Mouse (Mus musculus) megakaryocyte, adult 5-6 weeks (primary cell): ENCODE results near the gene Trabd2b. TPM values are rescaled to one million over a fixed set of nuclear protein-coding genes. Genes with fewer than 3 reads are reported as not detected.

Experiments used
- ATAC-seq: 2 replicates; pipeline ENCODE4 v1.8.0; 2016; ENCODE audit warnings: mild to moderate bottlenecking, inconsistent platforms; ENCODE audit not compliant: poor library complexity, severe bottlenecking
- total RNA-seq, 2 experiments: library from RNA; stranded (forward) in 1 of 2; stranded (reverse) in 1 of 2; fragments of 153-499, 151-499 nt in 1 of 2; fragments of 221-1000, 200-1000 nt in 1 of 2; gene quantifications; 2 replicates each; pipeline versions ENCODE4 v1.2.3 to v1.2.4; 2015 to 2017

The Trabd2b gene
- total RNA-seq, 2 experiments from 2014 or later: under 0.01 TPM; not detected in 1

GRCm38 (mm10) chr4:114438764-114439163 lies 32.2 kb downstream of the Trabd2b start:
- ATAC-seq: no peak

DNA sequence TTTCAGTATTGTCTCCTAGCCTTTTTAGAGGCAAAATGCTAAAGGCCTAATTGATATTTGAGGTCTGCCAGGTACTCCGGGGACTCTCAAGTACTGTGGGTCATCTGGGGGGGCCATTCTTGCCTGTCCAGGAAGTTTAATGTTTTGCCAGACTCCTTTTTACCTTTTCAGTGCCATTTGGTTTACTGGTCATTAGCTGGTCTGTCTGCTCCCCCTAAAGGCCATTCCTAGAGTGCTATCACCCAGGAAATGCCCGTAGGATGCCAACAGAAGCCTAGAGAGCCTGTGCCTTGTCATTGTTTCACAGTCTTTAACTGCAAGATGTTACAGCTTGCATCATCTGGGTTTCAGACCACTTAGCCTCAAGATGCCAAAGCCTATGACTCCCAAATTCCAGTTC lies 35.7 kb downstream of the Trabd2b start:
- no peak for ATAC-seq

DNA sequence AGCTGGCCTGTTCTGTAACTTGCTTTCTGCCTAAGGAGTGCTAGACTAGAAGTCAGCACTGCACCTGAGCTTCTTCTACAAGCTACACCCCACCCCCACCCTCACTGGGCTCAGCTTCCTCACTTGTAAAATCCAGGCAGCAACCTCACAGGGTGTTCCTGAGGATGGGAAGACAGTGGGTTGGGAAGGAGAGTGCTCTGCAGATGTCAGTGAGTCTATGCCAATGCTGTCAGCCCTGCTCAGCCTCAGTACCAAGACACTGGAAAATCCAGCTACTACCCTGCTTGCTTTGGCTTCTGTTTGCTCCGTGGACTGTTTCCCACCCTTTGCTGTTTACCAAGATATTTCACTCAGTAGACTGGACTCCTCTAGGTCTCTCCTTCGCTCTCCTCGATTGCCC lies 36.1 kb downstream of the Trabd2b start:
- no peak for ATAC-seq

DNA sequence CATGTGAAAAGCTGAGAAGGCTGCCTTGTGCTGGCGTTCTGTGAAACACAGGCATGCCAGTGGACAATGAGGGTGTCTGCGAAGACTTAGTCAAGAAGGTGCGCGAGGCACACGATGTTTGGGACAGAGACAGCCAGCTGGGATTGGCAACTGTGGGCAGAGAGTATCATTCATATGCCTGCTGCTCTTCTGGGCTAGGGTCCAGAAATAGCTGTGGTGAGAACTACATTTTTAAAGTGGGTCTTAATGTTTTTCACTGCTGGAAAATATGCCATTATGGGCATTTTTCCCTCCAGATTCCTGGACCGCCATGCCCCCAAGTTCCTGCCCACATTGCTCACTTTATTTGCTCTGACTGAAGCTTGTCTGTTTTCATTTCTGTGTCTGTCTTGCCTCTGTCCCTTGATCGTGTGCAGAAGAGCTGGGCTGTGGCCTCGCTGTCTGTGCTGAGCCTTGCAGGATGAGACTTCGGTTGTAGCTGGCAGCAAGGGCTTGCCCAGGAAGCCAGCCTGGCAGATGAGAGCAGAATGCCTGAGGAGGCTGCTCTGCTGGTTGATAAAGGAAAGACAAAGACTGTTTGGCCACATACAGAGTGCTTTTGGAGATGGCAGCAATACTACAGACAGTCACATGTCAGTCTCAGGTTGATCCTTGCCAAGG lies 42.0 kb downstream of the Trabd2b start:
- no peak for ATAC-seq

- no peak for ATAC-seq
These were observed 46.6 kb downstream of the Trabd2b start for GRCm38 (mm10) chr4:114453101-114453500.

DNA sequence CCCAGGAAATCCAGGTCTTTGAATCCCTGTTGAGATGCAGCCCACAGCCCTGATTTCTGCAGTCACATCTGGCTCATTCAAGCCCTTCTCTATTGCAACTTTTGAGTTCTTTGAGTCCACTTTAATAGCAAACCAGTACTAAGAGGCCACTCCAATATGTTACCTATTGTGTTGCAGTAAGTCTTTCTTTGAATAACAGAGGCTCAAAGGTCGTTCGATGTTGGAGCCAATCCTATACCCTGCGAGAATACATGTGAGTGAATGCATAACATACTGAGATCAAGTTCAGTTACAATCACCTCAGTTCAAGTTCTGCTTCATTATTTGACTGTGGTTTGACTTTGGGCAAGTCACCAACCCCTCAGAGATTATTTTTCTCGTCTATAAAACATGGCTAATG lies 47.5 kb downstream of the Trabd2b start:
- ATAC-seq: no peak

DNA sequence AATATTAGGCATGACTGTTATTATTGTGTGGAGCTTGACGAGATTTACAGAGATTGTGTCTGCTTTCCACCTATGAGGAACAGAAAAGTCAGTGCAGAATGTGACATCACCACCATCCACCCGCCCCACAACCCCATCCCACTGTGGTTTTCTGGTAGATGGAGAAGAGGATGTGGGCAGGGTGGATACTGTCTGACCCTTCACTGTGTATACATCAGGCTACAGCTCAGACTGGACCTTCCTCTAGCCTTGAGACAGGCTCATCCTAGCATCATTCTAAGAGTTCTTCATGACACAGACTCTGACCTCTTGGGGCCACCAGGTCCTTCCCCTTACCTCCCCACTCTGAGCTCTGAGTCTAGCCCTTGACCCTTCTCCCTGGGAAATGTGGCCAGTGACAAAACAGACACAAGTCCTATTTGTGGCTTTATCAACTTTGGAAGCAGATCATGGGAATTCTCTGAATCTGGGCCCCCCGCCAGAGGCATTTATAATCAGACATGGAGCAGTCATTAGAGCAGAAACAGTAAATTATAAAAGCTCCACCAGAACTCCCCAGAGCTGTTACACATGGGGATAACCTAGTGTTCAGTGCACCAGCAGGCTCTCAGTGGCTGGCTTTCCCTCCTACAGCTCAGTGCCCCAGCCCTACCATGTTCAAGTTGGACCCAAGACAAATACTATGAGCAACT lies 48.1 kb downstream of the Trabd2b start:
- no peak for ATAC-seq

GRCm38 (mm10) chr4:114457111-114457510 lies 50.6 kb downstream of the Trabd2b start:
- ATAC-seq: no peak

GRCm38 (mm10) chr4:114459591-114459990 lies 53.1 kb downstream of the Trabd2b start:
- ATAC-seq: no peak

- ATAC-seq: no peak
These were observed 53.9 kb downstream of the Trabd2b start for GRCm38 (mm10) chr4:114460401-114460800.

DNA sequence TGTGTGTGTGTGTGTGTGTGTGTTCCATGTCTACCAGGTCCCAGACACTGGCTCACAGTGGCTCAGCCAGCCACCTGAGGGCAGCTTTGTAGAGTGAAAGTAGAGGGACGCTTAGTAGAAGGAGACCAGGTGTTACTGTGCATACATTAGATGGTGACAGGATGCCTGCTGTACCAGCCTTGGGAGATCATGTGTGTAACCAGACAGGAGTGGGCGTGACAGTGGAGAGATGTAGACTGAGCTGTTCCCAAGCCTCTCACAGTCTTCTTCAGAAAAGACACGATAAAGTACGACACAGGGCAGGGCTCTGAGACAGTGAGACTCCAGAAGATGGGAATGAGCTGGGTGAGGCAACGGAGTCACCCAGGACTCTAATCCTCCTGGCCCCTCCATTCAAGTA lies 54.6 kb downstream of the Trabd2b start:
- ATAC-seq: no peak

- no peak for ATAC-seq
These were observed 59.1 kb downstream of the Trabd2b start for GRCm38 (mm10) chr4:114465641-114466040.

- no peak for ATAC-seq
These were observed 61.0 kb downstream of the Trabd2b start for GRCm38 (mm10) chr4:114467371-114468094.

DNA sequence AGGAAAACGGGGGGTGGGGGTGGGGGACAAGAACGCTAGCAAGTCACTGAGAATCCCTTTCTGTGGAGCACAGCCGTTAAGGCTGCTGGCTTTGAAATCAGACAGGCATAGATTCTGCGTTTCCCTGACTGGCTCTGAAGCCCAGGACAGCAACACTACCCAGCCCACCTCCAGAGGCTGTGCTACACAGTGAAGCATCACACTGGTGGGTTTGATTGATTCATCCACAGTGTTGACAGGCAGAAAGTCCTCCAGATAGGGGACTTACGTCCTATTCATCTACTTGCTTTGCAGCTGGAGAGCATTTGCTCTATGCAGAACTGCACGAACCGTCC lies 61.5 kb downstream of the Trabd2b start:
- ATAC-seq: no peak

DNA sequence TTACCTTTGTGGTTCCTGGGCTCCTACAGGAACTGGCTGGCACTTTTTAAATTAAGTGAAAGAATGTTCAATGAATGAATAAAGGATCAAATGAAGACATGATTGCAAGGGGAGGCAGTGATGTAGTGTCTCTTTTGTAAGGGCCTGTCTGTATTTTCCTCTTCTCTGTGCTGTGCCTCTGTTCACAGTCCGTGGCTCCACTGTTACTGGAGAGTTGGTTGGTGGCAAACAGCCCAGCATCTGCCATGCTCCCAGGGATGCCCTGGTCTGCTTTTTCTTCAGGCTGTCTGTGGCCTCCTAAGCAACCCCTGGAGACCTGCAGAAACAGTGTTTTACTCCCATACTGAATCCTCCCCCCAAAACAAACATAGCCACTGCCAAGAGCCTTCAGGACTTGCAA lies 63.4 kb downstream of the Trabd2b start:
- ATAC-seq: no peak

GRCm38 (mm10) chr4:114472143-114472542 lies 65.6 kb downstream of the Trabd2b start:
- no peak for ATAC-seq

DNA sequence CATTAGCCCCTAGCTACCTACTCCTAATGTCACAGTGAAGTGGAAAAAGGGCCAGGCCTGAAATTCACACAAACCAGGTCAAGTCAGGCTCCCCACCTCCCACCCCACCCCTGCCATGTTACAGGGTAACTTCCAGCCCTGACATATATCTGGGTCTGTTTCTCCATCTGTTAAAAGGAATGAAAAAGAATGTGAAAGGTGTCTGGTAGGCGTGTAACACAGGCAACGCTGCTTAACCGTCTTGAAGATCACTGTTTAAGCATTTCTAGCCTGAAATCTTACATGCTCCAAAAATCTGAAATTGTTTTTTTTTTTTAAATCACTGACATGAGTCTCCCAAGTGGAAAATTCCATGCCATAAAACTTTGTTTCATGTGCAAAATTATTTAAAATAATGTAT lies 69.8 kb downstream of the Trabd2b start:
- ATAC-seq: no peak

- ATAC-seq: no peak
These were observed 70.7 kb downstream of the Trabd2b start for GRCm38 (mm10) chr4:114477082-114477771.

GRCm38 (mm10) chr4:114481518-114481917 lies 75.0 kb downstream of the Trabd2b start:
- ATAC-seq: no peak

GRCm38 (mm10) chr4:114484173-114484572 lies 77.6 kb downstream of the Trabd2b start:
- ATAC-seq: no peak

DNA sequence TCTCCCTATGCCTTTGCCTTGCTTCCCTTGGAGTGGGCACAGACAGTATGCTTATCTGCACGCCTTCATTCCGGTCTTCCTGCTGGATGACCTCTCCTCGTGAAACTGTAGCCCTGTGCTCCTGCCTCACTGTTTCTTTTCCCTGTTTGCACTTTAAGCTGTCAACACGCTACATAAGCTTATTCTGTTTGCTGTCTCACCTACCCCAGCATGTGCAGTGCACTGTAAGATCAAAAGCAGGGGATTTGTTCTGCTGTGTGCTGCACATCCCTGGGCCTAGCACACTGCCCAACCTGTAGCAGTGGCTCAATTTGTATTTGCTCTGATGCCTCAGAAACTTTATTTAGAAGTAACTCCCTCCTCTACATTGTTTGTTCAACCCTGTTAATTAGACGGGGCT lies 79.5 kb downstream of the Trabd2b start:
- no peak for ATAC-seq
